Mouse (Mus musculus) kidney, adult 11 months (tissue): ENCODE data around the gene Scly.

Source experiments
- DNase-seq: peaks from one replicate; pipeline ENCODE4 v3.0.0; 2022

Scly gene

GRCm38 (mm10) chr1:91301206-91301920 lies 3.2 kb downstream of the Scly start:
- peak; percentile 79 for DNase-seq

GRCm38 (mm10) chr1:91302021-91302420 lies 3.9 kb downstream of the Scly start:
- DNase-seq = no peak

DNA sequence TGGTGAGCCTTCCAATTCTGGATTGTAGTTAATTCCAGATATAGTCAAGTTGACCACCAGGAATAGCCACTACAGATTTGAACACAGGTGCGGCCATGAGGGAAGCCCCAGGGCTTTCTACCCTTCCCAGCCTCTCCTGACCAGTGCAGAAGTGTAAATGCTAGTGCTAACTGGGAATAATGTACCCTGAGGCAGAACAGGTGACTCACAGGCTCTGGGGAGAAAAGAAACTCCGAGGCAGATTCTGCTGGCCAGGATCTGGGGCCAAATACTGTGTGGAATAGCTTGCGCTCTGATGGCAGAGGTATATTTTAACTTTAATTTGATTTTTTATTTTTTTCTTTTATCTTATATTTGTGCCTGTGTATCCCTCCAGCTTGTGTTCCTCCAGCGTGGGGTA lies 6.5 kb downstream of the Scly start:
- no peak for DNase-seq

DNA sequence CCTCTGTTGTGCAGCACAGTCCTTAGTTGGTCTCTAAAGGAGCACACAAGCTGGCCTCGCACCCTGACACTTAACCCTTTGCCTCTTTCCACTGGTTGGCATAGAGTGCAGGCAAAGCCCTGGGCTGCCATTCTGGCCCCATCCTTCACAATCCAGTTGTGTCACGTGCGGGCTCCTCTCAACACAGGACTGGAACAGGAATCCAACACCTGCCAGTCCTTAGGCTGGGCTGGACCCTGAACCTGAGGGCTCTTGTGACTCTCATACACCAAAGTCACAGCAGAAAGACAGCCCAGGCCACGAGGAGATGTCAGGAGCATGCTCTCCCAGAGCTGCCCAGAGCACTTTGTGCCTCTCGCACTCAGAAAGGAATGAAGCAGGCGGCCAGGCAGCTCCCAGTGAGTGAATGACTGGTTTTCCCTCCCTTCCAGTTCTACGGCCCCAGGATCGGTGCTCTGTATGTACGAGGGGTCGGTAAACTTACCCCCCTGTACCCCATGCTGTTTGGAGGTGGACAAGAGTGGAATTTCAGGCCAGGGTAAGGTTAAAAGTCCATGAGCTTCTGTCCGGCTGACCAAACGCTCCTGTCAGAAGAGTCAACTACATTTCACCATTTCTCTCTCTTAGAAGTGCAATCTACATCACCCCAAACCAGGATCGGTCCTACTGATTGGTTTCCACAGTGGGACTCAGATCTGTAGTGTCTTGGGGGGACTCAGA lies 11.4 kb downstream of the Scly start:
- peak; percentile 75 for DNase-seq

DNA sequence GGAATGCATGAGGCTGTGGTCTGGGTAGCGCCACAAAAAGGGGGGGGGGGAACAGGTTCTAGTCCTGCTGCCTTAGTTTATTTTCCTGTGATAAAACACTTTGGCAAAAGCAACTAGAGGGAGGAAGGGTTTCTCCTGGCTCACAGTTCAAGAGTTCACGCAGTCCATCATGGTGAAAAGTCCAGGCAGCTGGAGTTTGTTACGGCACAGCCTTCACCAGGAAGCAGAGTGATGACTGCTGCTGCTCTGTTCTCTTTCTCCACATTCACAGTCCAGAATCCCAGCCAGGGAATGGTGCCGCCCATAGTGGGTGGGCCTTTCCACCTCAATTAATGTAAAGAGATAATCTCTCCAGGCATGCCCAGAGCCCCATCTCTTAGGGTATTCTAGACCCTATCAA lies 14.1 kb downstream of the Scly start:
- DNase-seq = no peak

DNA sequence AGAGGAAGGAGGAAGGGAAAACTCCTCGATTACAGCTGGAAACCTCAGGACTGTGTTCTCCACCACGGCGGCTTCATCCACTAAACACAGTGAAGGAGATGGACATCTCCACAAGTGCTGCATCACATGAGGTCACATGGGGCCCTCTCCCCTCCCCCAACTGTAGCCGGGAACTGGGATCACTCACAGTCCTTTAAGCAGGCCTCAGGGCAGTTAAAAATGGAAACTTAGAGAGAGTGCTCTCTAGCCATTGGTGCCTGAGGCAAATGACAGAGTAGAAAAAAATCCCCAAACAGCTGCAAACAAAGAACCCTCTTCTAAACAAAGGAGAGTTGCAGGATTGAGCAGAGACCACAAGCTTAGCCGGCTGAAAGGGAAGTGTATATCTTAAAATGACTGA lies 15.1 kb downstream of the Scly start:
- DNase-seq = no peak

GRCm38 (mm10) chr1:91317656-91318055 lies 19.5 kb downstream of the Scly start:
- DNase-seq = peak; percentile 80

DNA sequence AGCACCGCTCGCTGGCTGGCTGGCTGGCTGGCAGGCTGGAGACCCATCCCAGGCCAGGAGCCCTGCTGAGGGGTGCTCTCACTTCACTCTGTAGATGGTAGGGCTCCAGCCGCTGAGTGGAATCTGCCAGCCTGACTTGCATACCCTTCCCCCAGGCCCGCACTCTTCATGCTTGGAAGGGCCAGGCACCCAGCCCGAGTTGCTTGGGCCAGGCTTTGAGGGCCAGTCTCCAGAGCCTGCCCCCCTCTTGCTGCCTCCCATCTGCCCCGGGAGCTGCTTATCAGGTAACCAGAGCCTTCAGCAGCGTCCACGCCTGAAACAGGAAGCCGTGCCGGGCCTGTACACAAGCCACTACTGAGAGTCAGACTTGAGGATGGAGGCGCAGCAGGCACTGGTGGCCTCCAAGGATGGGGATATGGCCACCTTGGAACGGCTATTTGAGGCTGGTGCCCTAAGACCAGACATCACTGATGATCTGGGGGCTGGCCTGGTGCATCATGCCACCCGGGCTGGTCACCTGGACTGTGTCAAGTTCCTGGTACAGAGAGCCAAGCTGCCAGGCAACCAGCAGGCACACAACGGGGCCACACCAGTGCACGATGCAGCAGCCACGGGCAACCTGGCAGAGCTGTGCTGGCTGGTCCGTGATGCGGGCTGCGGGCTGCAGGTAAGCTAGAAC lies 23.8 kb downstream of the Scly start, which contains the start of gene Espnl:
TSS of gene Espnl (plus strand) at position 316 of the 679 bp plus-strand sequence.
- DNase-seq = no peak

DNA sequence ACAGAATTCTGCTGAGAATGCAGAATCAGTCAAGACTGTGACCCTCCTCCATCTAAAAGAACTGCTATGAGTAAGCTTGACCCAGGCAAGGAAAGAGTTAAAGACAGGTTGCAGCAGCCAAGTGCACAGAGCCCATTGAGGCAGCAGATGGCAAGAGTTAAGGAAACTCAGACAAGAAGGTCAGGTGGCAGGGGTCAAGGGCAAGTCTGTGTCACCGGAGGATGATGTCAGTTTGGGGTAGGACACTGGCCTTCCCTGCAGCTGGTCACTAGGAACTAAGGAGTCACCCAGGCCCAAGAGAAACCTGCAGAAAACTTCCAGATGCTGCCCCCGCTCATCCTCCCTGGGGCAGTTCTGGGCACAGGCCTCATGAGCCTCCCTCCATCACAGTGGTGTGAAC lies 26.5 kb downstream of the Scly start:
- no peak for DNase-seq

- no peak for DNase-seq
Measured at GRCm38 (mm10) chr1:91325488-91326042, 27.4 kb downstream of the Scly start.

DNA sequence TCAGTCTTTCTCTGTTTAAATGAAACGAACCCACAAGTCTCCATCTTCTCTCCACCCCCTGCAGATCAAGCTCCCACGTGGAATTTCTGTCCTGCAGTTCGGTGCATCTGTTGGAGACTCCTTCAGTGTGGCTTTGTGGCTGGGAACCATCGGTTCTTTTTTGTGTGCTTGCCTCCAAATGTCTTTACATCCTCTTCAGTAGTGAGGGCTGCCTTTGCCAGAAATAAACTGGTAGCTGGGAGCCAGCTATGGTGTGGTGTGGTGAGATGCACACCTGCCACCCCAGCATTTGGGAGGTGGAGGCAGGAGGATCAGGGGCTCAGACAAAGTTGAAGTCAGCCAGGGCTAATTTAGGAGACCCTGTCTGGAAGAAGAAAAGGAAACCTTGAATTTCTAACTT lies 34.0 kb downstream of the Scly start:
- no peak for DNase-seq

- no peak for DNase-seq
Measured at GRCm38 (mm10) chr1:91333582-91333981, 35.4 kb downstream of the Scly start.

GRCm38 (mm10) chr1:91337355-91337754 lies 39.2 kb downstream of the Scly start:
- no peak for DNase-seq

- DNase-seq = no peak
Measured at GRCm38 (mm10) chr1:91344001-91344400, 45.9 kb downstream of the Scly start.

- peak; percentile 47 for DNase-seq
Measured at GRCm38 (mm10) chr1:91344921-91345685, 47.0 kb downstream of the Scly start.

DNA sequence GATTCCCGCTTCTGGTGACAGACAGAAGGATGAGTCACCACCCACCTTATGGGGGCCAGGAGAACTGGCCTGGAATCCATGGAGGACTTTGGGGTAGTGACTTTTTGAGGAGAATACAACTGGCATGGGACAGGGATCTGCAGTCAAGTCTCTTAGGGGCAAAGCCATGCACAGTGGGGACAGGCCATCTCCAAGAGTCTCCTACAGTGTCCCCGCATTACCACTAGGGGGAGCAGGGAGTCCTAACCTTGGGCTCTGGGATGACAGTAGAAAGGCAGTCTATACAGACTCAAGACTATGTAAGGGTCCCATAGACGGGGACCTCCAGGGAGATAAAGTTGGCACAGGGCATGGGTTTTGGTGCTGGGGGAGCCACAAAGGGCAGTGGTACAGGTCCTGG lies 48.8 kb downstream of the Scly start:
- DNase-seq = peak; percentile 42

- DNase-seq = no peak
Measured at GRCm38 (mm10) chr1:91350841-91351240, 52.7 kb downstream of the Scly start, which contains the start of gene Klhl30. Gene Klhl30, plus strand, starts transcription at chr1:91351016.

- no peak for DNase-seq
Measured at GRCm38 (mm10) chr1:91351249-91351648, 53.1 kb downstream of the Scly start.

- DNase-seq = no peak
Measured at GRCm38 (mm10) chr1:91352277-91352676, 54.1 kb downstream of the Scly start.

GRCm38 (mm10) chr1:91356105-91356504 lies 58.0 kb downstream of the Scly start:
- DNase-seq = no peak

DNA sequence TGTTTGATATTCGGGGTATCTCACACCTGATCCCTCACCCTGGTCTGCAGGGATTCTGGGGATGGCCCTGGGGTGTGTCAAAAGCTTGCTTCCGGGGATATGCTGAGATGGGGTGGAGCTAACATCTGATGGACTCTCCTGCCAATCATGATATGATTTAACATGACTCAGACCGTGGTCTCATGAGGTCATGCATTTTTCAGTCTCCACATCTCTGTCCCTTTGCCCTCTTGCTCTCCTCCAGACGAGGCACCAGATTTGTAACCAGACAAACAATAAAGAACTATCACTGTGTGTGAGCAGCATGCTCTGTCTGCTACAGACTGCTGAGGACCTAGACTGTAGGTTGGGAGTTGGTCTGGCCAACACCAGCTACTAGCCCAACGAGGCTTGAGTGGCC lies 64.0 kb downstream of the Scly start:
- no peak for DNase-seq

DNA sequence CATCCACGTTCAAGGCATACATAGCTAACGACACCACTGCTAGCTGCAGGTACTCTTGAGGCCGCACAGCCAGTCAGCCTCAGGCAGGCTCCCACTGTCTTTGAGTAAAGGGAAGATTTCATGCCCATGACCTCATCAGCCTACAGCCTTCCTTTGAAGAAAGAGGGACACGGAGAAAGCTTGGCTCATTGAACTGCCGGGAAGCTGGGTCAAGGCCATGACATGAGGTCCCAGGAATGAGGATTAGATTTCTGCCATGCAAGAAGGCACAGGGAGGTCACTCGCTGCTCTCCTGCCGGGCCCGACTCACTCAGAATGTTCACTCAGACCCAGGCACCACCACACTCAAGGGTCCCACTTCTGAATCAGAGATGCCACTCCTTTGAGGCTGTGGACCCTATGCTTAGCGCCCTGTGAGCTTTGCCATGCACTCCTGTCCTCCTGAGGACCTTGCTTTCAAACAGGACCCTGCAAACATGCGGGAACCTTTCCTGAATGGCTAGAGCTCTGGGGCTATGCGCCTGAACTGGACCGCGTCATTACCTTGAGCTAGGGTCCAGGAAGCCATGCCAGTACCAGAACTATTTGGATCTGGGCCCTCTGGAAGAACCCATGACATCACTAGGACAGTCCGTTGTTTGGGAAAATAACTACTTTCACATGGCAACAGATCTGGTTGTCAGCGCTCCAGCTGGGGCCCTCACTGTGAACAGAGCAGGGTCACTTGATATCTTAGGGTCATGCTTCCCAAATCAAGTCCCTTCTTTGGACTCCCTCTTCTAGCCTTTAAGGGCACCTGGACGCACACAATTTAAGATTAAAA lies 66.9 kb downstream of the Scly start:
- DNase-seq = no peak
